Mouse (Mus musculus) right cerebral cortex, adult 18-20 months (tissue): ENCODE data around the gene Lrrc4b.

Experiments
- DNase-seq: peaks from one replicate; pipeline ENCODE4 v3.0.0; 2022; ENCODE audit warnings: mixed read lengths

The Lrrc4b gene

GRCm38 (mm10) chr7:44465111-44465510 lies 36.3 kb downstream of the Lrrc4b start, which contains the start of gene Aspdh:
Gene Aspdh (plus strand): TSS chr7:44465391.
- DNase-seq: peak; percentile 19

GRCm38 (mm10) chr7:44466006-44466887 lies 37.4 kb downstream of the Lrrc4b start:
- DNase-seq: peak; percentile 5

- DNase-seq: peak; percentile 22
Observed at GRCm38 (mm10) chr7:44466888-44467311, 38.1 kb downstream of the Lrrc4b start.

- DNase-seq: peak; percentile 98
Observed at GRCm38 (mm10) chr7:44467811-44468411, 39.1 kb downstream of the Lrrc4b start, which contains the start of gene Josd2. Gene Josd2 (plus strand): TSS chr7:44467980.

- DNase-seq: peak; percentile 20
Observed at GRCm38 (mm10) chr7:44468644-44469285, 39.9 kb downstream of the Lrrc4b start.

- DNase-seq: peak; percentile 1
Observed at GRCm38 (mm10) chr7:44469677-44470675, 41.2 kb downstream of the Lrrc4b start.

- DNase-seq: peak; percentile 5
Observed at GRCm38 (mm10) chr7:44470696-44471612, 42.1 kb downstream of the Lrrc4b start.

- peak; percentile 37 for DNase-seq
Observed at GRCm38 (mm10) chr7:44471880-44472557, 43.2 kb downstream of the Lrrc4b start.

- no peak for DNase-seq
Observed at GRCm38 (mm10) chr7:44472558-44472885, 43.7 kb downstream of the Lrrc4b start.

GRCm38 (mm10) chr7:44472961-44473646 lies 44.3 kb downstream of the Lrrc4b start:
- DNase-seq: peak; percentile 5

GRCm38 (mm10) chr7:44474419-44474818 lies 45.6 kb downstream of the Lrrc4b start:
- peak; percentile 85 for DNase-seq

- DNase-seq: peak; percentile 11
Observed at GRCm38 (mm10) chr7:44475046-44475614, 46.3 kb downstream of the Lrrc4b start.

- DNase-seq: no peak
Observed at GRCm38 (mm10) chr7:44482836-44483435, 54.1 kb downstream of the Lrrc4b start.

- DNase-seq: no peak
Observed at GRCm38 (mm10) chr7:44484109-44484508, 55.3 kb downstream of the Lrrc4b start.

- peak; percentile 76 for DNase-seq
Observed at GRCm38 (mm10) chr7:44484841-44485571, 56.2 kb downstream of the Lrrc4b start.

GRCm38 (mm10) chr7:44485572-44486195 lies 56.9 kb downstream of the Lrrc4b start:
- no peak for DNase-seq

- DNase-seq: no peak
Observed at GRCm38 (mm10) chr7:44486927-44487575, 58.2 kb downstream of the Lrrc4b start.
